Mouse (Mus musculus) MEL (cell line): ENCODE data around the gene Ap1m1.

ENCODE experiments used
- CTCF ChIP-seq, 3 experiments: IDR thresholded peaks in 2 of 3; conservative IDR thresholded peaks in 1 of 3; 2 replicates each; pipeline ENCODE4 v1.5.1; 2011 to 2012; ENCODE audit warnings: low read length in 3 of 3, low read depth in 2 of 3, mild to moderate bottlenecking in 2 of 3, improper control_type of control experiment in 1 of 3, inconsistent platforms in 1 of 3, mixed read lengths in 1 of 3, moderate library complexity in 1 of 3; ENCODE audit not compliant: control insufficient read depth in 1 of 3, insufficient read depth in 1 of 3, poor library complexity in 1 of 3, severe bottlenecking in 1 of 3
- GABPA ChIP-seq: IDR thresholded peaks from 2 replicates; pipeline ENCODE4 v1.6.1; 2012; ENCODE audit warnings: low read depth, mild to moderate bottlenecking, inconsistent platforms, low read length, improper control_type of control experiment, moderate library complexity
- HCFC1 ChIP-seq: IDR thresholded peaks from 2 replicates; pipeline ENCODE4 v1.6.1; 2012; ENCODE audit warnings: low read depth, mild to moderate bottlenecking, inconsistent platforms, low read length, improper control_type of control experiment, moderate library complexity
- NELFE ChIP-seq: IDR thresholded peaks from 2 replicates; pipeline ENCODE4 v1.6.1; 2011; ENCODE audit warnings: low read depth, low read length, improper control_type of control experiment
- POLR2A ChIP-seq, 2 experiments: IDR thresholded peaks; 2 replicates each; pipeline ENCODE4 v1.6.1; 2011 to 2012; ENCODE audit warnings: low read length in 2 of 2, mild to moderate bottlenecking in 2 of 2, control low read depth in 1 of 2, improper control_type of control experiment in 1 of 2, low read depth in 1 of 2, moderate library complexity in 1 of 2; ENCODE audit not compliant: control insufficient read depth in 1 of 2, insufficient read depth in 1 of 2, poor library complexity in 1 of 2
- SIN3A ChIP-seq: IDR thresholded peaks from 2 replicates; pipeline ENCODE4 v1.6.1; 2012; ENCODE audit warnings: low read length, improper control_type of control experiment, inconsistent platforms
- TBP ChIP-seq: IDR thresholded peaks from 2 replicates; pipeline ENCODE4 v1.8.0; 2011; ENCODE audit warnings: low read depth, low read length, improper control_type of control experiment
- ZNF384 ChIP-seq: IDR thresholded peaks from 2 replicates; pipeline ENCODE4 v1.6.1; 2012; ENCODE audit warnings: low read depth, mild to moderate bottlenecking, inconsistent platforms, low read length, improper control_type of control experiment

DNA sequence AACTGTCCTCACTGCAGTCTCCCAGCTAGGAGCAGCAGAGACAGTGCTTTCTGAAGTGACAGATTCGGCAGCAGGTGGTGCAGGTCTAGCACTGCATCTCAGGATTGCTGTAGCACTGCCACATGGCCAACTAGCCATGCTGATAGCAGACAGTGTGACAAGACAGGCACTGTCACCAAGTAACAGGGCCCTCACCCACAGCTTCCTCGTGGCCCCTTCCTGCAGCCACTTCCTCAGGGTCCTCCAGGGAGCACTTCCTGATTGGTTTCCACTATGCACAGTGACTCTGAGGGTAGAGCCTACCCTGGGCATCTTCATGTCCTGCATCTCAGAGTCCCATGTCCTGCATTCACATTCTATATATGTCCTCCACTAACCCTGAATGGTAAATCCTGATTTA is 4.8 kb downstream of the Ap1m1 start:
- TF ChIP-seq ZNF384 (peak; percentile 61), POLR2A (IDR thresholded peaks at IDR 0.05; ENCODE audit: control insufficient read depth in 1 of 2, insufficient read depth in 1 of 2, low read depth in 1 of 2, low read length in 2 of 2, poor library complexity in 1 of 2) (no peak), CTCF (IDR thresholded peaks at IDR 0.05 in 2 of 3, conservative IDR thresholded peaks at IDR 0.05 in 1 of 3; ENCODE audit: control insufficient read depth in 1 of 3, insufficient read depth in 1 of 3, low read depth in 2 of 3, low read length in 3 of 3, poor library complexity in 1 of 3, severe bottlenecking in 1 of 3) (no peak), SIN3A (no peak), HCFC1 (no peak), TBP (no peak), NELFE (no peak), GABPA (no peak)
